Mouse (Mus musculus) kidney, embryonic 14.5 days (tissue): Measurements from ENCODE around the gene Riok1. TPM values are rescaled to one million over a fixed set of nuclear protein-coding genes. Genes with fewer than 3 reads are reported as not detected.

Source experiments
- ATAC-seq: fragments of 200-750 bp; cut with Nextera tagmentation; 2 replicates; pipeline ENCODE4 v1.8.0; 2017; ENCODE audit warnings: moderate number of reproducible peaks, mild to moderate bottlenecking, moderate TSS enrichment, moderate library complexity; ENCODE audit not compliant: low FRiP score, low TSS enrichment
- H3K27ac ChIP-seq: fragments of 300-500 bp; sonication (generic); 2 replicates; pipeline ENCODE4 v1.5.1; 2014; ENCODE audit warnings: low read depth, mild to moderate bottlenecking, low read length, moderate library complexity, mixed read lengths
- H3K27me3 ChIP-seq: fragments of 300-500 bp; sonication (generic); 2 replicates; pipeline ENCODE4 v1.6.1; 2014; ENCODE audit warnings: mild to moderate bottlenecking, low read length; ENCODE audit not compliant: control insufficient read depth, insufficient read depth
- H3K36me3 ChIP-seq: fragments of 300-500 bp; sonication (generic); 2 replicates; pipeline ENCODE4 v1.6.1; 2014; ENCODE audit warnings: low read length, mixed read lengths; ENCODE audit not compliant: control insufficient read depth, insufficient read depth
- H3K4me1 ChIP-seq: fragments of 300-500 bp; sonication (generic); 2 replicates; pipeline ENCODE4 v1.6.1; 2014; ENCODE audit warnings: low read length, mixed read lengths; ENCODE audit not compliant: control insufficient read depth, insufficient read depth
- H3K4me2 ChIP-seq: fragments of 300-500 bp; sonication (generic); replicated peaks from 2 replicates; pipeline ENCODE4 v1.6.1; 2014; ENCODE audit warnings: low read depth, mild to moderate bottlenecking, low read length
- H3K4me3 ChIP-seq: fragments of 300-500 bp; sonication (generic); 2 replicates; pipeline ENCODE4 v1.5.1; 2014; ENCODE audit warnings: mild to moderate bottlenecking, low read length
- H3K9ac ChIP-seq: fragments of 300-500 bp; sonication (generic); 2 replicates; pipeline ENCODE4 v1.6.1; 2014; ENCODE audit warnings: low read depth, mild to moderate bottlenecking, low read length, moderate library complexity
- H3K9me3 ChIP-seq: fragments of 300-500 bp; sonication (generic); 2 replicates; pipeline ENCODE4 v1.6.1; 2016; ENCODE audit warnings: low read length; ENCODE audit not compliant: control insufficient read depth
- WGBS: fragments of 180-500 bp; shearing (Covaris S2); extraction: QIAGEN DNeasy Blood & Tissue Kit; methylation state at CpG from one replicate; pipeline ENCODE4 v1.1.7; 2014; 5-methylcytosine and 5-hydroxymethylcytosine counted together
- polyA plus RNA-seq: library from polyadenylated mRNA; unstranded; fragments of >200 nt; fragmentation: Nextera tagmentation; extraction: Ambion mirVana; gene quantifications from 2 replicates; pipeline ENCODE4 v1.2.1, GENCODE M21; 2014

Gene Riok1
- polyA plus RNA-seq, 1 experiment from 2014 or later = 62.3 TPM

DNA sequence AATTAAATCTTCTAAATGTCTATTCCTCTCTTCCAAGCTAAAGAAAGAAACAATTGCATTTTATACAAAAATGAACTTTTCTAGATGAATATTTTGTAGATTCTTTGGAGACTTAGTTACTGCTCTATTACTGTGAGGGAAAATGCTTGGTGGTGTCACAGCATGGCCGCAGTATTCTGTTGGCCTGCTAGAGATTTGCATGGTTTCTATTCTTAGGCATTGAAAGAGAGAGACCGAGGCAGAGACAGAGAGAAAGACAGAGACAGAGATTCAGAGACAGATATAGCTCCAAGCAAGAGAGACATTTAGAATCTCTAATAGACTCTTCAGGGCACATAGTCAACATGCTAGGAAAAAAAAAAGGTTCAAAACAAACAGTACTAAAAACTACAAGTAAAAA is 28.8 kb upstream of the Riok1 start:
- H3K27ac ChIP-seq = no peak overlapping the region
- WGBS = 95% methylated on average over 2 of the region's 2 CpGs
- H3K27me3 ChIP-seq = no peaks in the 10 kb centered on the region
- no peaks in the 10 kb centered on the region for H3K4me1 ChIP-seq
- H3K36me3 ChIP-seq = no peaks in the 10 kb centered on the region
- H3K4me2 ChIP-seq = no peak overlapping the region
- H3K9me3 ChIP-seq = no peaks in the 10 kb centered on the region
- no peak for ATAC-seq
- no peak overlapping the region for H3K9ac ChIP-seq
- no peak overlapping the region for H3K4me3 ChIP-seq

- H3K9me3 ChIP-seq = no peaks in the 10 kb centered on the region
- ATAC-seq = no peak
- H3K4me1 ChIP-seq = no peaks in the 10 kb centered on the region
- 76% methylated on average over 5 of the region's 5 CpGs for WGBS
- H3K27ac ChIP-seq = no peak overlapping the region
- H3K4me3 ChIP-seq = no peak overlapping the region
- H3K36me3 ChIP-seq = no peaks in the 10 kb centered on the region
- H3K27me3 ChIP-seq = no peaks in the 10 kb centered on the region
- no peak overlapping the region for H3K4me2 ChIP-seq
- H3K9ac ChIP-seq = no peak overlapping the region
Measured at GRCm38 (mm10) chr13:38009721-38010408, 26.9 kb upstream of the Riok1 start.

- Histone ChIP-seq H3K9ac (no peak overlapping the region), H3K4me1 (no peaks in the 10 kb centered on the region), H3K27me3 (no peaks in the 10 kb centered on the region), H3K36me3 (no peaks in the 10 kb centered on the region), H3K4me2 (no peak overlapping the region), H3K4me3 (no peak overlapping the region), H3K27ac (no peak overlapping the region), H3K9me3 (no peaks in the 10 kb centered on the region)
- ATAC-seq = no peak
- 86% methylated on average over 5 of the region's 5 CpGs for WGBS
Measured at GRCm38 (mm10) chr13:38010444-38010910, 26.3 kb upstream of the Riok1 start.

- H3K27me3 ChIP-seq = no peaks in the 10 kb centered on the region
- H3K4me2 ChIP-seq = no peak overlapping the region
- WGBS = 89% methylated on average over 5 of the region's 5 CpGs
- no peaks in the 10 kb centered on the region for H3K9me3 ChIP-seq
- no peaks in the 10 kb centered on the region for H3K36me3 ChIP-seq
- H3K4me1 ChIP-seq = no peaks in the 10 kb centered on the region
- H3K4me3 ChIP-seq = no peak overlapping the region
- no peak overlapping the region for H3K27ac ChIP-seq
- ATAC-seq = no peak
- H3K9ac ChIP-seq = no peak overlapping the region
Measured at GRCm38 (mm10) chr13:38012436-38012835, 24.4 kb upstream of the Riok1 start.

DNA sequence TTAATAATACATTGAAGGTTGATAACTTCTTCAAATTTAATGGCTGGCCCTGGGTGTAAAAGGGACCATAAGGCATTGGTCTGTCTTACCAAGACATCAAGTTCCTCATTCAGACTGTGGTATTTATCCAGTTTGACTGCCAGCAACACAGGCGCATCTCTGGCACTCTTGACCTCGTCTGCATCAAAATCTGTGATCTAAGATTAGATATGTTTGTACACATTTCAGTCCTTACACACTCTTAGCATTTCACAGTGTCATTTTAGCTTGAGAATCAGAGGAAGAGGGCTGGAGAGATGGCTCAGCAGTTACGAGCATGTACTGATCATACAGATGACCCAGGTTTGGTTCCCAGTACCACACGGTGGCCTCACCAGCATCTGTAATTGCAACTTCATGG is 21.2 kb upstream of the Riok1 start:
- Histone ChIP-seq H3K9me3 (no peaks in the 10 kb centered on the region), H3K4me2 (no peak overlapping the region), H3K4me1 (no peaks in the 10 kb centered on the region), H3K27me3 (no peaks in the 10 kb centered on the region), H3K4me3 (no peak overlapping the region), H3K9ac (no peak overlapping the region), H3K36me3 (no peaks in the 10 kb centered on the region), H3K27ac (no peak overlapping the region)
- 87% methylated on average over 4 of the region's 4 CpGs for WGBS
- no peak for ATAC-seq

GRCm38 (mm10) chr13:38018791-38019190 is 18.0 kb upstream of the Riok1 start:
- H3K9me3 ChIP-seq = no peaks in the 10 kb centered on the region
- no peaks in the 10 kb centered on the region for H3K36me3 ChIP-seq
- no peaks in the 10 kb centered on the region for H3K4me1 ChIP-seq
- 72% methylated on average over 3 of the region's 3 CpGs for WGBS
- no peak overlapping the region for H3K27ac ChIP-seq
- no peak for ATAC-seq
- H3K4me2 ChIP-seq = no peak overlapping the region
- H3K4me3 ChIP-seq = no peak overlapping the region
- no peak overlapping the region for H3K9ac ChIP-seq
- no peaks in the 10 kb centered on the region for H3K27me3 ChIP-seq

DNA sequence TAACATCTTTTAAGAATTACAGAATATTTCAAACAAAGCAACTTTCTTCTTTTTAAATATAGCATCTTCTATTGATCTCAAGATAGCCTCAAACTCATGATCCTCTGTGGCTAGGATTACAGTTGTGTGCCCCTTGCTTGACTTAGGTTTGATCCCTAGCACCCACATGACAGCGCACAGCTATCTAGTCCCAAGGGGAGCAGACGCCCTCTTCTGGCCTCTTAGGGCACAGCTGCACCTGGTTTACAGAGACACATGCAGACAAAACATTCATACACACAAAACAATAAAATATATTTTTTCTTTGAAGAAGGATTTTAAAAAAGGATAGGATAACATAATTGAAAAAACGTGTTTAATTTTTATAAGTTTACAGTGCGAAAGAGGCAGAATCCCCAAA is 10.9 kb upstream of the Riok1 start:
- Histone ChIP-seq H3K4me1 (no peaks in the 10 kb centered on the region), H3K4me2 (no peak overlapping the region), H3K36me3 (no peaks in the 10 kb centered on the region), H3K9me3 (no peaks in the 10 kb centered on the region), H3K27ac (no peak overlapping the region), H3K4me3 (no peak overlapping the region), H3K27me3 (no peaks in the 10 kb centered on the region), H3K9ac (no peak overlapping the region)
- WGBS = 47% methylated on average over 4 of the region's 4 CpGs
- no peak for ATAC-seq

DNA sequence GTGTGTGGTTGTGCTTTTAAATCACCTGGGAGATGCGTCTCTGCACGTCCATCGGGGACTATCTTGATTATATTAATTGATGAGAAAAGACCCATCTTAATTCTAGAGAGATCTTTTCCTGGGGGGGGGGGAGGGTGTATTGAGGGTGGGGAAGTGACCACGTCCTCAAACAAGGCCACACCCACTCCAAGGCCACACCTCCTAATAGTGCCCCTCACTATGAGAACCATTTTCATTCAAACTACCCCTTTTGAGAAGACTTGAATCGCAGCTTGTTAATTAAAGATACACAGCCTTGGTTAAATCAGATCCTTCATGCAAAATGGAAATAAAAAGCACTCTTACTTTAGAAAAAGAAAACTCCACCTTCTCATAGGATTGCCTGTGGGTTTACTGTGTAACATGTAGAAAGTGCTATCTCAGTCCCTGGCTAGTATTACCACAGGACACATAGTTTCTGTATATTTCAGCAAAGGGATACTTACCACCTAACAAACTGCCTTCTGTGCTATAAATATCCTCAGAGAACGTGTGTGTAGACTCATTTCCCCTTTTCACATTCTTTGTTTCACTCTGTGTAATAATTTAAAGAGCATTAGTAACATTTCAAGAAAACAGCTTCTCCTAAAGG is 9.1 kb upstream of the Riok1 start:
- WGBS = 67% methylated on average over 6 of the region's 6 CpGs
- Histone ChIP-seq H3K9me3 (no peaks in the 10 kb centered on the region), H3K36me3 (no peaks in the 10 kb centered on the region), H3K9ac (no peak overlapping the region), H3K4me3 (no peak overlapping the region), H3K27me3 (no peaks in the 10 kb centered on the region), H3K4me1 (no peaks in the 10 kb centered on the region), H3K27ac (no peak overlapping the region), H3K4me2 (no peak overlapping the region)
- no peak for ATAC-seq

GRCm38 (mm10) chr13:38028407-38028806 is 8.4 kb upstream of the Riok1 start:
- no peak overlapping the region for H3K4me3 ChIP-seq
- WGBS = 83% methylated on average over 4 of the region's 4 CpGs
- H3K4me2 ChIP-seq = no peak overlapping the region
- H3K27me3 ChIP-seq = no peaks in the 10 kb centered on the region
- H3K4me1 ChIP-seq = no peaks in the 10 kb centered on the region
- H3K9me3 ChIP-seq = no peaks in the 10 kb centered on the region
- ATAC-seq = no peak
- H3K9ac ChIP-seq = no peak overlapping the region
- H3K36me3 ChIP-seq = no peaks in the 10 kb centered on the region
- no peak overlapping the region for H3K27ac ChIP-seq
